Mouse (Mus musculus): ENCODE measurements around the gene Esrp2. TPM values are rescaled to one million over a fixed set of nuclear protein-coding genes. Genes with fewer than 3 reads are reported as not detected.

Esrp2 gene
- polyA plus RNA-seq (2017; shearing (Covaris generic)) = 2.9 TPM

DNA sequence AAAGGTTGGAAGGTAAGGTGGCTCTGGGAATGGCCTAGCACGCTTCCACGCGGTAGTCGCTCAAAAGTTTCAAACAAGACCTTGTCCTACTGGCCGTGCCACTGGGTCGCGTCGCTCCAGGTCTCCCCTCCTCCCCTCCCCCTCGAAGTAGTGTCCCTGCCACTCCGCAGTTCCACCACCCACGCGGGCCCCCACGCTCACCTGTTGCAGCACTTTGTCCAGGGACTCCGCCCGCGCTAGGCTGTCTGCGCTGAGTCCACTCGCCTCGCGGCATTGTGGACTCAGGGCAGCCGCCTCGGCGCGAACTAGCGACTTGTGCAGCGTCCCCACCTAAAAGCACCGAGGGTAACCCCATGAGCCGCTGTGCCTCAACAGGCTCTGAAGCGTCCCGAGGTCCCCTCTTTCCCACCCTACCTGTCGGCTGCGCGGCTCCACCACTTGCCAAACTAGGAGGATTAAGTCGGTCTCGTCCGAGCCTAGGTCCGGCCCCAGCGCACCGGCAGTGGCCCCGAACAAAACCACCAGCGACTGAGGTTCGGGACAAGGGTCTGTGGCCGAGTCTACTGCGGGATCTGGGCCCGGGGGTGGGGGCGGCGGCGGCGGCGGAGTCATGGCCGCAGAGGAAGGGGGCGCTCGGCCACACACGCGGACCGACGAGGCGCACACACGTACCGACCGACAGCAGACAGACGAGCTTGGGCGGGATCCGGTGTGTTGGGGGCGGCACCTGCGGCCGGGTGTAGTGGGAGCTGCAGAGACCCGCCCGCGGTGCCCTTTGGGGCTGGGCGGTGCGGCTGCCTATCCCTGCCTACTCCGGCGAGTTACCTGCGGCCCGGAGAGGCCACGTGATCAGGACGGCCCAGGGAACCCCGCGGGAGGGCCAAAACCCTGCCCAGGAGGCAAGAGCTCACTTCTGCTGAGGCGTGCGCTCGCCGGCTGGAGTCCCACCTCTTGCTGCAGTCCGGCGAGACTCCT lies at the start of gene Esrp2:
Gene Esrp2 (minus strand): TSS at position 819 of the 975 bp plus-strand sequence.

DNA sequence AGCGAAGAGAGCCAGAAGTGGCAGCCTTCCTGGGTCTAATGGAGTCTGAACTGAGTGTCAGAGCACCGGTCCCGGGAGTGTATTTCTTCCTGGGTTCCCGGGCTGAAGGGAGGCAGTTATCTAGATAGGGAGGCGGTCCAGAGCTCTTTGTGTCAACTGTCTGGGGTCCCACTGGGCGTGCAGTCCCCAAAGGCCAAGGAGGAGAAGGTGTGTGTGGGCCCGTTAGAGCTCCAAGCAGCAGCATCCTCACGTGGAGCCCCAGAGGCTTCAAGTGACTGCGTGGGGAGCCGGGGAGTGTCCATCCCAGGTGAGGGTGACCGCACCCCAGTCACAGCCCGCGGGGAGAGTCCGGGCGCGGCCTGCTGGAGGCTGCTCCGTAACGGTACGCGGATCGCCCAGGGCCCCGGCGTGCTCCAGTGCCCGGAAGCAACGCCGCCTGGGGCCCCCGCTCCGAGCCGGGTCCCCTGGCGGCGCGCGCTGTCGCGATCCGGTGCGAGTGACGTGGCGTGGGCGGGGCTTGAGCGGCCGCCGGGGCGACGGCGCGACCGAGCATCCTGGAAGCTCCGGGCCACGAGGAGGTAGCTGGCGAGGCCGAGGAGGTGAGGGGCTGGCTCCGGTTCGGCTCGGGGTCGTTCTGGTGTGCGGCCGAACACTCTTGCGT lies 31.7 kb upstream of the Esrp2 start, which contains the start of gene Slc7a6:
Gene Slc7a6 (plus strand): TSS at position 502 of the 661 bp plus-strand sequence.

DNA sequence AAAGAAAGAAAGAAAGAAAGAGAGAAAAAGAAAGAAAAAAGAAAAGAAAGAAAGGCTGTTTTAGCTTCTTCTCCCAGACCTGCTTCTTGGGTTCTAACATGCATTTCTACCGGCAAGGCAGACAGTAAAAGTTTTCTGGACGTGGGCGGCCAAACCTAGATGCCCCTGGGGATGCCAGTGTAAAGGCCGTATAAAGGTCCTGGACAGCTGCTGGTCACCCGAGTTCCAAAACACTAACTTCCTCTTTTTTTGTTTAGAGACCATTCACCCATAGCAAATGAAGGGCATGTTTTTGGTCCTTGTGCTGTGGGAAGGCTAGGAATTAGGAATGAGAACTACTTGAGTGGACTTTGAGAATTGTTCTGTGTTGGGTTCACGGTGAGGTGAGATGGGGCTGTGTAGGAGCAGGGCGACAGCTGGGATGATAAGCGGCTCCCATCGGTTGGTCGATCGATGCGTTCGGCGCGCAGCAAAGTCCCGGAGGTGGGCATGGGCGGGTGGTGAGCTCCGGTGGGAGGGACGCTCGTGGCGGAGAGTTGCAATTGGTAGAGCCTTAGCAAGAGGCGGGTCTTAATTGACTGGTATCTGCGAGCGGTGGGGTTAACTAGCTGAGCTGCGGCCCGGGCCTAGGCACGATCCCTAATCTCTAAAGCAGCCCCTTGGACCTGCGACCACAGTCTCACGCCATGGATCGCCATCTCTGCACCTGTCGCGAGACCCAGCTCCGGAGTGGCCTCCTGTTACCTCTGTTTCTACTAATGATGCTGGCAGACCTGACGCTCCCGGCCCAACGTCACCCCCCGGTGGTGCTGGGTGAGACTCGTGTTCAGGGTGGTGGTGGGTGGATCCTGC lies 13.3 kb upstream of the Esrp2 start, which contains the start of gene Pla2g15:
Gene Pla2g15 (plus strand): TSS at position 599 of the 852 bp plus-strand sequence.

Other genes with a start within 250 kb of the Esrp2 start
- 2.5 TPM for gene Nrn1l, start 243.4 kb downstream of the Esrp2 start, polyA plus RNA-seq (2017; shearing (Covaris generic))
- 29.3 TPM for gene Pskh1, start 236.5 kb downstream of the Esrp2 start, polyA plus RNA-seq (2017; shearing (Covaris generic))
- gene Ctrl, start 203.1 kb downstream of the Esrp2 start, polyA plus RNA-seq (2017; shearing (Covaris generic)) = 3.4 TPM
- 546 TPM for gene Psmb10, start 198.5 kb downstream of the Esrp2 start, polyA plus RNA-seq (2017; shearing (Covaris generic))
- 0.82 TPM for gene Lcat, start 193.6 kb downstream of the Esrp2 start, polyA plus RNA-seq (2017; shearing (Covaris generic))
- gene Slc12a4, start 170.9 kb downstream of the Esrp2 start, polyA plus RNA-seq (2017; shearing (Covaris generic)) = 13.3 TPM
- gene Dpep3, start 157.5 kb downstream of the Esrp2 start, polyA plus RNA-seq (2017; shearing (Covaris generic)) = not detected
- gene Dus2, start 145.6 kb downstream of the Esrp2 start, polyA plus RNA-seq (2017; shearing (Covaris generic)) = 34.1 TPM
- not detected for gene Dpep2nb, start 131.0 kb downstream of the Esrp2 start, polyA plus RNA-seq (2017; shearing (Covaris generic))
- 9.8 TPM for gene Ddx28, start 125.1 kb downstream of the Esrp2 start, polyA plus RNA-seq (2017; shearing (Covaris generic))
- gene Nfatc3, start 78.1 kb downstream of the Esrp2 start, polyA plus RNA-seq (2017; shearing (Covaris generic)) = 51.8 TPM
- gene Pla2g15, start 13.4 kb upstream of the Esrp2 start, polyA plus RNA-seq (2017; shearing (Covaris generic)) = 14.3 TPM
- 43.4 TPM for gene Slc7a6, start 31.9 kb upstream of the Esrp2 start, polyA plus RNA-seq (2017; shearing (Covaris generic))
- gene Slc7a6os, start 74.0 kb upstream of the Esrp2 start, polyA plus RNA-seq (2017; shearing (Covaris generic)) = 43.9 TPM
- gene Prmt7, start 74.0 kb upstream of the Esrp2 start, polyA plus RNA-seq (2017; shearing (Covaris generic)) = 36.5 TPM
- gene Smpd3, start 201.0 kb upstream of the Esrp2 start, polyA plus RNA-seq (2017; shearing (Covaris generic)) = not detected